Mouse (Mus musculus): ENCODE measurements around the gene Tmem229b. TPM values are rescaled to one million over a fixed set of nuclear protein-coding genes. Genes with fewer than 3 reads are reported as not detected.

Gene Tmem229b
- polyA plus RNA-seq, 1 experiment from 2014 or later: 2.3 TPM

DNA sequence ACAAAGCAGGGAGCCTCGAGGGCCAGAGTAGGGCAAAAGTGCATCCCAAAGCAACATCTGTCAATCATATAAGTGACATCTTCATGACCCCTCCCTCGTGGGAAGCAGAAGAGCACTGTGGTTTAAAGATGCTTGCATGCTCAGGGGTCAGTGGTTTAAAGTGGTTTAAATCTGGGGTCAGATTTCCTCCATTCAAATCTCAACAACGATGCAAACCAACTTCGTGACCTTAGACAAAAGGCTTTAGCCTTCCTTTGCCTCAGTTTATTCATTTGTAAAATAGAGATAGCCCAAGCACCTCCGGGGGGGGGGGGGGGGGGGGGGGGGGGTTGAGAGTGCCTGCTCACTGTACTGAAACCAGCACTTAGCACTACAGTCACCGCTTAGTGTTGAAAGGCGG, 10.7 kb downstream of the Tmem229b start:
- Histone ChIP-seq H3K27me3 (ENCODE audit: low read depth, poor library complexity, severe bottlenecking) (no peaks in the 10 kb centered on the region), H3K36me3 (no peaks in the 10 kb centered on the region), H3K27ac (no peak overlapping the region), H3K9me3 (replicated peaks) (no peaks in the 10 kb centered on the region), H3K4me3 (no peak overlapping the region), H3K4me1 (no peaks in the 10 kb centered on the region)
- DNase-seq (ENCODE audit: low spot score): no peak
- 43% methylated on average over 7 of the region's 7 CpGs for WGBS

DNA sequence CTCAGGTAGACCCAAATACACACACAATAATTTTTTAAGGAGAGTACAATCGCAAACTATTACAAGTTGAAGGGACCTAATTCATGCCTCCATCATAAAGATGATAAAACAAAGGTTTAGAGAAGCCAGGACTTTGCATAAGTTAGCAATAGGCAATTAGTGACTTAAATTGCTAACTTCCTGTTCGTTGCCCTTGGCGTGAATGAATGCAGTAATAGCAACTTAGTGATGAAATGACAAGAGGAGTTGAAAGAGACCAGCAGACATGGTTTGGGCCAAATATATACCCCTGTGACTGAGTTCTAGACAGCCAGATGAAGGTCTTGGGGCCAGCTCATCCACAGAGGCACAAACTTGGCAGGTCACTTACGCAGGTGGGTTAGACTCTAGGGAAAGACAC, 11.2 kb downstream of the Tmem229b start:
- no peaks in the 10 kb centered on the region for H3K27me3 ChIP-seq (ENCODE audit: low read depth, poor library complexity, severe bottlenecking)
- 81% methylated on average over 4 of the region's 4 CpGs for whole genome bisulfite sequencing
- H3K36me3 ChIP-seq: no peaks in the 10 kb centered on the region
- no peak overlapping the region for H3K27ac ChIP-seq
- DNase-seq (ENCODE audit: low spot score): no peak
- no peak overlapping the region for H3K4me3 ChIP-seq
- H3K4me1 ChIP-seq: no peaks in the 10 kb centered on the region
- no peaks in the 10 kb centered on the region for H3K9me3 ChIP-seq (replicated peaks)

DNA sequence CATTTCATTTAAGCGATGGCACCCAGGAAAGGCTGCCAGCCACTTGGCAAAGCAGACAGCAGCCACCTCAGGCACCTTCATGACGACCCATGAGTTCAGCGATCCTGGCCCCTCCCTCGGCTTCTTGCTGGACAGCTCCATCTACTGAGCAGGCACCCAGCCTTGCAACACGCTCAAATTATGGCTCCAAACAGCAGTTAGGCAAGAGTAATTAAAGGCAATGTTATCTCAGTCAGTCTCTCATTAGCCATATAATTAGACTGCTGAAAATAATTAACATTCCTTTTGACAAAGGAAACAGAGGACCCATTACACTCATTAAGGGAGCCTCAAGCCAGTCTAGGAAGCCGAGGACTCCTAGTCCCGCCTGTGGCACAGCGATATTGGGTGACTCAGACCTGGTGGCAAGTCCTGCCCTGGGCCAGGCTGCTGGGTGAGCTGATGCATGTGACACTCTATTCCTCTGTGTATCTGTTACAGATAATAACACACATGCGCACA, 19.8 kb downstream of the Tmem229b start:
- H3K9me3 ChIP-seq (replicated peaks): no peaks in the 10 kb centered on the region
- H3K36me3 ChIP-seq: no peaks in the 10 kb centered on the region
- 52% methylated on average over 9 of the region's 9 CpGs for WGBS
- H3K4me1 ChIP-seq: no peaks in the 10 kb centered on the region
- H3K27ac ChIP-seq: no peak overlapping the region
- H3K4me3 ChIP-seq: no peak overlapping the region
- H3K27me3 ChIP-seq (ENCODE audit: low read depth, poor library complexity, severe bottlenecking): no peaks in the 10 kb centered on the region
- no peak for DNase-seq (ENCODE audit: low spot score)

DNA sequence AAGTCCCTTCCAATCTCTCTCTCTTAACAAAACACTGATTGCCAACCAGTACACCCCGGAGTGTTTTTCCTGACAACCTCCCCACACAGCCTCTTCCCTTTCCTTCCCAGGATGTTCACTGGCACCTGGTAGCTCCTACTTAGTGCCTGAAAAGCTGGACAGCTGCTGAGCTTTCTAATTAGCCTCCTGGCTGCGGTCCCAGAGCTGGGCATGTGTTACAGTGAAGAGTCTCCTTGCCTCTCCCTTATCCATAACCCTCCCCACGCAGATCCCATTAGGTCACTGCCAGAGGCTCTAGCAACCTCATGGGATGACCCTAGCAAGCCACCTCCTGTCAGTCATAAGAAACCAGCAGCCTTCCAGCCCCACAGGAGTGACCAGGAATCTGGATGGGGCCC, 23.4 kb downstream of the Tmem229b start:
- H3K4me3 ChIP-seq: no peak overlapping the region
- no peaks in the 10 kb centered on the region for H3K4me1 ChIP-seq
- DNase-seq (ENCODE audit: low spot score): no peak
- H3K9me3 ChIP-seq (replicated peaks): no peaks in the 10 kb centered on the region
- no peaks in the 10 kb centered on the region for H3K27me3 ChIP-seq (ENCODE audit: low read depth, poor library complexity, severe bottlenecking)
- H3K27ac ChIP-seq: no peak overlapping the region
- 64% methylated on average over 3 of the region's 3 CpGs for WGBS
- H3K36me3 ChIP-seq: no peaks in the 10 kb centered on the region

DNA sequence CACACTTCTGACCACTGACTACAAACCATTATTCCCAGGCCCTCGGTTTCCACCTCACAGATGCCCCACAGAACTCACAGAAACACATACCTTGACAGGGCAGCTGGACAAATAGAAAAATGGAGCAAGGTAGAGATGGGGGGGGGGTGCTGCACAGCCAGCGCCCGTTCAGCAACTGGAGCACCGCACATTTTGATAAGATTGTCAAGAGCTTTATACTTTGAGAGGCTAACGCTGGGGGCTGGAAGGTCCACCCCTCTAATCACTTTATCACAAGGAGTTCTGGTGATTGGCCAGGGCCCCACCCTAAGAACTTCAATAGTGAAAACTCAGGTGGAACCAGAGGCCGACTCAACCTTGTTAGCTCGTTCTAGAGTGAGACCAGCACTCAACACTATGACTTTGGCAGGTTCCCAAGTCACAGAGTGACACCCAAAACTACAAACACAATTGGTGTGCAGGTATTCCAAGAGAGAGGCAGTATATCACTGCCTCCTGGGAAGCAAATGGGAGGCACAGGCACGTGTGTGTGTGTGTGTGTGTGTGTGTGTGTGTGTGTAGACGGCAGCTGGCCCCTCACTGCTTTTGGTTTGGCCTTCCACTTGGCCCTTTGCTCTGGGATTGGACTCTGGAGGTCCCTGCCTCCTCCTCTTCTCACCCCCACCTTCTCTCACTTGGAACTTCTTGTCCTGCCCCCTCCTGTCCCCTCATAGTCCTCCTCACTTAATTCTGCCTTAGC, 24.0 kb downstream of the Tmem229b start:
- H3K27me3 ChIP-seq (ENCODE audit: low read depth, poor library complexity, severe bottlenecking): no peaks in the 10 kb centered on the region
- H3K9me3 ChIP-seq (replicated peaks): no peaks in the 10 kb centered on the region
- H3K27ac ChIP-seq: no peak overlapping the region
- no peak for DNase-seq (ENCODE audit: low spot score)
- H3K36me3 ChIP-seq: no peaks in the 10 kb centered on the region
- WGBS: 78% methylated on average over 9 of the region's 9 CpGs
- no peak overlapping the region for H3K4me3 ChIP-seq
- no peaks in the 10 kb centered on the region for H3K4me1 ChIP-seq

DNA sequence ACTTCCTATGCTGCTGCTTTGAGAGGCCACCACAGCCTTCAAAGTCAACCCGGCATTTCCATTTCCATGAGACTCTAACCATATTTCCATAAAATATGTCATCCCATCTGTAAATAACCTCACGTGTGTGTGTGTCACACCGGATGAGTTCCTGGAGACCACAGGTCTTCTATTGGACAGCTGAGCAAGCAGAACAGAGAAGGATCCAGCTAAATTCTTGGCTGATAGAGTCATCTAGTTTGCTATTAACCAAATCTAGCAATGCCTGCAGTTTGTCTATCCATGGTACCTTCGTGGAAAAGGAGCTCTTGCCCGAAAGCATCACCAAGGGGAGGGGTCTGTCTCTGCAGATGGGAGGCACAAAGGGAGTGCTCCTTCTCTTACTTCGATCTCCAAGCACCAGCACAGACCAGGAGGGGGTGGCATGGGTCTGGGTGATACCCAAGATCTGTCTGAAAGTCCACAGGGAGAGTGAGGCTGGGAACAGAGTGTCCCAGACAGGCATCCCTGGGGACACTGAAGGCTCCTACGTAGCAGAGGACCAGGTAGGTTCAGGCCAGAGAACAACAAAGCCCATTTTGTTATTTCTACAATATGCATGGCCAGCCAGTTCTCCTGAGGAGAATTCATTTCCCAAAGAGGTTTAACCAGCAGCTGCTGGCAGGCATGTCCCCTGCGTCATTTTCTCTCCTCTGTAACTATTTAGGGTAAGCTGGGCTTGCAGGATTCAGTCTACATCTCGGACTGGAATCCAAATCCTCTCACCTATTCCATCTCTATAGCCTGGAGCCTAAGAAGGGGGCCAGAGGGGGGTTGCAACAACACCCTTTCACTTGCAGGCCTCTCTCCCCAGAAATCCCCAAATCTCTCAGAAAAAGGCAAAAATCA, 25.2 kb downstream of the Tmem229b start:
- no peaks in the 10 kb centered on the region for H3K36me3 ChIP-seq
- H3K4me3 ChIP-seq: no peak overlapping the region
- WGBS: 78% methylated on average over 9 of the region's 9 CpGs
- H3K4me1 ChIP-seq: no peaks in the 10 kb centered on the region
- H3K27ac ChIP-seq: no peak overlapping the region
- H3K27me3 ChIP-seq (ENCODE audit: low read depth, poor library complexity, severe bottlenecking): no peaks in the 10 kb centered on the region
- DNase-seq (ENCODE audit: low spot score): no peak
- H3K9me3 ChIP-seq (replicated peaks): no peaks in the 10 kb centered on the region

DNA sequence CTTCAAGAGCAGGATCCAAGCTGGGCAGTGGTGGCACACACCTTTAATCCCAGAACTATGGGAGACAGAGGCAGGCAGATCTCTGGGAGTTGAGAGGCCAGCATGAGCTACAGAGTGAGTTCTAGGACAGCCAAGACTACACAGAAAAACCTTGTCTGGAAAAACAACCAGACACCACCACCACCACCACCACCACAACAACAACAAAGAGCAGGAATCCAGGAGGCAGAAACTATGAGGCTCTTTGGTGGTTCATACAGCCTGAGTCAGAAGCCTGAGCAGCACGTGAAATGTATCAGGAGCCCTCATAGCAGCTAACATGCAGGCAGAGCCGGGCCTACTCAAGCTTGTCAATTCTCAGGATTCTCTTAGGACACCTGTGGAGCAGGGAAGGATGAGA, 26.3 kb downstream of the Tmem229b start:
- no peaks in the 10 kb centered on the region for H3K9me3 ChIP-seq (replicated peaks)
- DNase-seq (ENCODE audit: low spot score): no peak
- H3K27me3 ChIP-seq (ENCODE audit: low read depth, poor library complexity, severe bottlenecking): no peaks in the 10 kb centered on the region
- H3K4me1 ChIP-seq: no peaks in the 10 kb centered on the region
- no peak overlapping the region for H3K4me3 ChIP-seq
- H3K36me3 ChIP-seq: no peaks in the 10 kb centered on the region
- no peak overlapping the region for H3K27ac ChIP-seq
- 82% methylated on average over 2 of the region's 2 CpGs for whole genome bisulfite sequencing

DNA sequence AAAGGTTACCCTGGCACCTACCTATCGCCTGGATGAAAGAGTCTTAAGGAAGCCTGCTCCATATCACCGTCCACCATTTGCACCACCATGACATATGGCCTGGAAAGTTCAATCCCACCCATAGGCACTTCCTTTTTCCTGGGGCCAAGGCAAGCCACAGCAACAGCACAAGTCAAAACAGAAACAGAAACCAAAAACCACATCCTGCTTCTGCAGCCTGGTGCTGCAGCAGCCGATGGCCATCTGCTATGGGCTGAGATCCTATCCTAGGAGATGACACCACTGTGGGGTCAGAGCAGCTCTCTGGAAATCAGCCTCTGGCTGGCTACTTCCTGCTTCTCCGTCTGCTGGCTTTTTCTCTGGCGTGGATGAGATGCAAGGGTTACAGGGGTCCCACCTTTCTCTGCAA, 26.7 kb downstream of the Tmem229b start:
- Histone ChIP-seq H3K9me3 (replicated peaks) (no peaks in the 10 kb centered on the region), H3K4me3 (no peak overlapping the region), H3K27me3 (ENCODE audit: low read depth, poor library complexity, severe bottlenecking) (no peaks in the 10 kb centered on the region), H3K36me3 (no peaks in the 10 kb centered on the region), H3K4me1 (no peaks in the 10 kb centered on the region), H3K27ac (no peak overlapping the region)
- no peak for DNase-seq (ENCODE audit: low spot score)
- 75% methylated on average over 5 of the region's 5 CpGs for WGBS

DNA sequence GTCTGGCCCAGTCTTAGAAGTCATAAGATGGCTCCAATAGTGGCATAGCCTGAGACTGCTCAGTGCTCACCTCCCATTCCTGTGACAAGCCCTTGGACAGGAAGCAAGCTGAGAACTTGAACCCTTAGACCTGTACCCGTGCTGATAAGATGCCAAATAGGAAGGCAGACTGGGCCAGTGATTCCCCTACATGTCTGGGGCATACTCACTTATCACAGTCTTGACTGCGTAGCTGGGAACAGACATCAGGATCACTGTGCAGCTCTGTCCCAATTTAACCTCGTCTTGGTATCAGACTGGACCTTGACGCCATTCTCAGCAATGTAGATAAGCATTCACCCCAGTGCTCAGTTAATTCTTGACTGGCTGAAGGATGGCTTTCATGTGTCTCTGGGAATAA, 29.9 kb downstream of the Tmem229b start:
- no peak for DNase-seq (ENCODE audit: low spot score)
- WGBS: 89% methylated on average over 4 of the region's 4 CpGs
- no peaks in the 10 kb centered on the region for H3K36me3 ChIP-seq
- no peaks in the 10 kb centered on the region for H3K27me3 ChIP-seq (ENCODE audit: low read depth, poor library complexity, severe bottlenecking)
- H3K9me3 ChIP-seq (replicated peaks): no peaks in the 10 kb centered on the region
- no peaks in the 10 kb centered on the region for H3K4me1 ChIP-seq
- no peak overlapping the region for H3K4me3 ChIP-seq
- no peak overlapping the region for H3K27ac ChIP-seq

DNA sequence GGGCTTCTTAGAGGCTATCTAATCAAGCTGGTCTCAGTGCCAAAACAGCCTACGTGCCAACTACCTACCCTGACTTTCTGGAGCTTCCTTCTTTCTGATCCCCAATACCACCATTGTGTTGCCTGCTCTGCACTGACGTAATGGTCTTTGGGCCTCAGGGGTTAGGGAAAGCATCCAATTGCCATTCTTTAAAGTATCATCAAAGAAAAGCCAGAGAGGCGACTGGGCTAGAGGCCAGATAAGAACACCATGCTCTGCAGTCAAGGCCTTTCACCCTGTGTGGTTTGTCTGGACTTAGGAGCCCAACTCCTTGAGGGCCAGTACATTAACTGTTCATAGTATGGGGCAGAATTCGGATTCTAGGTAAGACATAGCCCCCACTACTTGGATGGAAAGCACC, 30.3 kb downstream of the Tmem229b start:
- Histone ChIP-seq H3K27me3 (ENCODE audit: low read depth, poor library complexity, severe bottlenecking) (no peaks in the 10 kb centered on the region), H3K4me3 (no peak overlapping the region), H3K36me3 (no peaks in the 10 kb centered on the region), H3K9me3 (replicated peaks) (no peaks in the 10 kb centered on the region), H3K27ac (no peak overlapping the region), H3K4me1 (no peaks in the 10 kb centered on the region)
- no peak for DNase-seq (ENCODE audit: low spot score)
- 68% methylated on average over 4 of the region's 4 CpGs for WGBS

DNA sequence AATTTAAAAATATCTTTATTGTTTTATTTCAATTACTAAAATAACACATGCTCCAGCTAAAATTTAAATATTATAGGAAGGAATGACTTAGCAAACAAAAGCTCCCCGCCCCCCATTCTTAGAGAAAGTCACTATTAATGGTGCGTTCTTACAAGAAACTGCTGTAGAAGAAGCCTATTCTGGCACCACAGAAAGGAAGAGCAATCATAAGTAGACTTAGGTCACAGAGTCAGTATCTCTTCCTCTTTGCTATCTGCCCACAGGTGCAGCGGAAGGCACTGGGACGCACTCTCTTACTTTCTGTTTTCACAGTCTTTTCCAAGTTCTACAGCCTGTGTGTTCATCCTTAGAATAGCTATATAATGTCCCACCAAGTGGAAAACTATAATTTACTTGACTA, 31.6 kb downstream of the Tmem229b start:
- Histone ChIP-seq H3K27me3 (ENCODE audit: low read depth, poor library complexity, severe bottlenecking) (no peaks in the 10 kb centered on the region), H3K4me1 (peaks cover 5% of the 10 kb centered on the region; the same call in 1 of the 2 replicates), H3K27ac (no peak overlapping the region), H3K4me3 (no peak overlapping the region), H3K9me3 (replicated peaks) (no peaks in the 10 kb centered on the region), H3K36me3 (no peaks in the 10 kb centered on the region)
- DNase-seq (ENCODE audit: low spot score): no peak
- 95% methylated on average over 4 of the region's 4 CpGs for WGBS

DNA sequence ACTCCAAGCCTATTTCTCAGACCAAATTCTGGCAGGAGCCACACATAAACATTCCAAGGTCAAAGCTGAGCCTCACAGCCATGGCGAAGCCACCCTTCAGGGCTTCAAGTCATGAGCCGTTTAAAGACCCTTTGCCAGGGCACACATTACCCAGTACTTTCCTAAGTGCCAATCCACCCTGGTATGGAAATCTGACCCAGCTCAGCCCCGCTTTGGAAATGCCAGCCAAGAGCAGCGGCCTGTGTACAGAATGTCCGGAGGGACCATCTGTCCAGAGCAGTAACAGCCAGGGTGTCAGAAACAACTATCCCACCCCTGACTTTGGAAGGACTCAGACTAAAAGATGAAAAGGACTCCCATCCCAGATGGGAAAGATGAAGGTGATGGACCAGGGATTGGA, 32.7 kb downstream of the Tmem229b start:
- WGBS: 94% methylated on average over 5 of the region's 5 CpGs
- Histone ChIP-seq H3K27ac (no peak overlapping the region), H3K27me3 (ENCODE audit: low read depth, poor library complexity, severe bottlenecking) (no peaks in the 10 kb centered on the region)

DNA sequence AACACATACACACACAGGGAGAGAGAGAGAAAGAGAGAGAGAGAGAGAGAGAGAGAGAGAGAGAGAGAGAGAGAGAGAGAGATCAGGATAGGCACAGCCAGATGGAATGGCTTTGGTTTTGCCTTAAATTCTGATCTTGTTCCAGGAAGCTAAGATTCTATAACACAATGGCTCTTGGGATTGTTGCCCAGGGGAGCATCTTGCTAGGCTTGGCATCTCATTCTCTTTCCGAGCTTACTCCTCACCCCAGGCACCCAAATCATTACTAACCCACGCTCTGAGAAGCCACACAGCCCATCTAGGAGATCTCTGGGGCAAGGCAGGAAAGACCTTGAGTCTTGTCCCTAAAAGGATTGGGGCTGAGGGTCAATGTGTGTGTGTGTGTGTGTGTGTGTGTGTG, 33.6 kb downstream of the Tmem229b start:
- Histone ChIP-seq H3K36me3 (no peaks in the 10 kb centered on the region), H3K27ac (no peak overlapping the region), H3K4me1 (peaks cover 5% of the 10 kb centered on the region; the same call in 1 of the 2 replicates), H3K9me3 (replicated peaks) (no peaks in the 10 kb centered on the region), H3K4me3 (no peak overlapping the region), H3K27me3 (ENCODE audit: low read depth, poor library complexity, severe bottlenecking) (no peaks in the 10 kb centered on the region)
- WGBS: 88% methylated on average over 2 of the region's 2 CpGs
- no peak for DNase-seq (ENCODE audit: low spot score)

More for the DNA sequence above, 32.7 kb downstream of the Tmem229b start:
- no peaks in the 10 kb centered on the region for H3K9me3 ChIP-seq (replicated peaks)
- no peak overlapping the region for H3K4me3 ChIP-seq
- DNase-seq (ENCODE audit: low spot score): no peak
- no peaks in the 10 kb centered on the region for H3K36me3 ChIP-seq
- H3K4me1 ChIP-seq: peaks cover 5% of the 10 kb centered on the region; the same call in 1 of the 2 replicates
